Mouse (Mus musculus) urinary bladder, postnatal 4 days (tissue): ENCODE measurements around the gene Tpk1.
"Not testable (repeated sequence)": the region's sequence is repeated elsewhere in the genome, so short reads cannot be mapped to it uniquely, and the experiment has no call there.

Source experiments
- DNase-seq, 2 experiments: peaks; one replicate each; pipeline ENCODE4 v3.0.0; 2021 to 2022; ENCODE audit warnings: low spot score in 2 of 2

The Tpk1 gene

GRCm38 (mm10) chr6:43525028-43525427, 141.1 kb downstream of the Tpk1 start:
- no peak for DNase-seq

- DNase-seq = no peak
Observed at GRCm38 (mm10) chr6:43522046-43522445, 144.0 kb downstream of the Tpk1 start.

DNA sequence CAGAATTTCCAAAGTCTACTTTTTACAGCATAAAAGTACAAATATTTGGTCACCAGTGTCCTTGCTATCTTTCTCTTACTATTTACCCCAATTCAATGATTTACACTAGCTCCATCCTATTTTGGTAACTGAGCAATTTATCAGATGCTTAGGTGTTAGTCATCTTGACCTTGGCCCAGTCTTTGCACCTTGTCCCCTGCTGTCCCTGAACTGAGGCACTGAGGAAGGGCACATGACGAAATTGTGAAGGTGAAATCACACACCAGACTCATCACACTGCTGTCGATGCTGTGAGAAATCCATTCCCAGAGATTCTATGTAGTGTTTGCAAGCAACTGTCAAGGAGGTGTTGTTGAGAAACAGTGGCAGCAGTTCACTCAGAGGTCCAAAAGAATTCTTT, 145.9 kb downstream of the Tpk1 start:
- DNase-seq = no peak

DNA sequence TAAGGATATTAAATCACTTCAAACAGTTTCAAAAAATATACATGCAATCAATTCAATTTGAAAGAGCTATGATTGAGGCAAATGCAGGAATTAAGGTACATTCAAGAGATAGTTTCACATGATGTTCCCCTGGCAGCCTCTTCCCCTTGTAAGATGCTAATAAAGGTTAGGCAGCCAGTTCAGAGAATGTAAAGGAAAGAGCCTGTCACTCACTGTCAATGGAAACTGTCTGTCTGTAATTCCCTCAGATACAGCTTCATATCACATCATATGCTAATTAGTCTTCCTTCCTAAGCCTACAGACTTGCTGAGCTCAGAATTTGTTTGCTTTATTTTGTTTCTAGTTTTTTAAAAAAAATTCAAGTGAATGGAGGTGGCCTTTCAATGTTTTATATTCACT, 147.7 kb downstream of the Tpk1 start:
- no peak for DNase-seq

DNA sequence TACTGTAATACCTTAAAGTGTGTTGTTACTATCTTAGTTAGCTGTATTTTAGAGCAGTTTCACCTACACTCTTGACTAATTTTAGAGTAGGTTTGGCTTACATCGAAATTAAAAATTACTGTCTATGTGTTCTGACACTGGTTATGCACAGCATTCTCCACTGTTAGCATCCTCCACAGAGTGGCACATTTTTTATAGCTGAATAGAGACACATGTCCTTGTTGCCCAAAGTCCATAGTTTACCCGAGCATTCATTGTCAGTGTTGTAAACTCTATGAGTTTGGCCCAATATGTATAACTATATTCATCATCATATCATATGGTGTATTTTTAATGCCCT, 148.8 kb downstream of the Tpk1 start:
- DNase-seq = no peak

GRCm38 (mm10) chr6:43516593-43517315, 149.3 kb downstream of the Tpk1 start:
- no peak for DNase-seq

- not testable (repeated sequence) for DNase-seq
Observed at GRCm38 (mm10) chr6:43506686-43507385, 159.2 kb downstream of the Tpk1 start.

GRCm38 (mm10) chr6:43504609-43505230, 161.4 kb downstream of the Tpk1 start:
- DNase-seq = no peak

GRCm38 (mm10) chr6:43492367-43492766, 173.7 kb downstream of the Tpk1 start:
- no peak for DNase-seq

GRCm38 (mm10) chr6:43486691-43487090, 179.4 kb downstream of the Tpk1 start:
- DNase-seq = no peak

DNA sequence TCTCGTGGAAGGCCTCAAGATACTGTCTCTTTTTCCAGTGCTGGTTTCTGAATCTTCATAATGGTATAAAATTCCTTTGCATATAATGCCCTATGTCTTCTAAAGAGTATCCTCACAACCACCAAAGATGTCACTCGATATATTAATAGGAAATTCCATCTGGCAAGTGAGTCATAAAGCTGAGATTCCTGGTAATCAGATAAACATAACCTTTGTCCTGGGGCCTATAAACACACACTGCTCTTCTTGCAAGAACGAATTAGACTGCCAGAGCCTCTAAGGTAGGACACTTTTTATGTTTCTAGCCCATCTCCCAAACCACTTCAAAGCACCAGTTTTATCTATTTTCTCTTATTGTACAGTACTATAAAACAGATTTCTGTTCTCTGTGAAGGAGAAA, 185.4 kb downstream of the Tpk1 start:
- no peak for DNase-seq

DNA sequence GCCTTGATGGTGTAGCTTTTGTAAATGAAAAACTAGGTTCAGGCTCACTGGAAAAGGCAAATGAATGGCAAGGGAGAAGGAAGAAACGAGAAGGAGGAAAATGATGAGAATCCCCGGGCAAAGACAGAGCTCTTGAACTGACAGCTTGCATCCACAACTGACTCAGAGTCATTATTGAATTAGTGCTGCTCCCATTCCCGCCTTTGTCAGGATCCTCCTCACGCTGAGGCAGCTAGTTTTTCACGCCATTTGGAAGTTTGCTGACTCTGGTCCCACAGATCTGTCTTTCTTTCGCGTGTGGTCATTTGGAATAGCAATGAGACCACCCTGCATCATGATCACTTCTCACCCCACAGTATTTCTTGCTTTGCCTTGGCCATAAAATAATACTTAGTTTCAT, 187.3 kb downstream of the Tpk1 start:
- DNase-seq = no peak

GRCm38 (mm10) chr6:43476406-43476805, 189.7 kb downstream of the Tpk1 start:
- no peak for DNase-seq

DNA sequence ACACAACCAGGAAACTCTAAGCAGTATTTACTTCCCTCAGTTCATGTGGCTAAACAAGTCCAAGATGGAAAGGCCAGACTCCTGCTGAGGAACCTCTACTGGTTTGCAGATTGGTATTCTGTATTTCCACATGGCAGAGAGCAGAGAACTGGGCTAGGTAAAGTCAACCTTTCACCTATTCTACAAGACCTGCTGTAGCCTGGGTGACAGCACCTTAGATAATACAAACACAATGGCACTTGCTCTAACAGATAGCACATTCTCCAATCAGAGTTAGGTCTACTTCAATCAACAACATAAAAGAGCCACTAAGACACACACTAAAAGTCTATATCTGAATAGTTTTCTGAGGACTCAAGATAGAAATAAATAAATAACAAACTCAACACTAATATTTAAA, 190.2 kb downstream of the Tpk1 start:
- no peak for DNase-seq

DNA sequence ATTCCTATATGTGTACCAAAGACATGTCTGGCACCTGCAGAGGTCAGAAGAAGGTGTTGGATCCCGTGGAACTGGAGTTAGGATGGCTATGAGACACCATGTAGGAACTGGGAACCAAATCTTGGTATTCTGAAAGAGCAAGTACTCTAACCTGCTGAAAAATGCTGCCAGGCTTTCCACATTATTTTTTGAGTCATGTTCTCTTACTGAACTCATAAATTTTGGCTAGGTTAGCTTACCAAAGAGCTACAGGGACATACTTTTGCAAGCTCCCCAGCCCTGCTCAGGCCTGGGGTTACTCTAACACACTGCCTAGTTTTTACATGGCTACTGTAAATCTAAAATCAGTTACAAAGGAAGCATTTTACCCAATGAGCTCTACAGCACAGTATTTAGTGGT, 194.5 kb downstream of the Tpk1 start:
- DNase-seq = no peak

- no peak for DNase-seq
Observed at GRCm38 (mm10) chr6:43468821-43469594, 197.1 kb downstream of the Tpk1 start.

GRCm38 (mm10) chr6:43462849-43463369, 203.2 kb downstream of the Tpk1 start:
- no peak for DNase-seq

DNA sequence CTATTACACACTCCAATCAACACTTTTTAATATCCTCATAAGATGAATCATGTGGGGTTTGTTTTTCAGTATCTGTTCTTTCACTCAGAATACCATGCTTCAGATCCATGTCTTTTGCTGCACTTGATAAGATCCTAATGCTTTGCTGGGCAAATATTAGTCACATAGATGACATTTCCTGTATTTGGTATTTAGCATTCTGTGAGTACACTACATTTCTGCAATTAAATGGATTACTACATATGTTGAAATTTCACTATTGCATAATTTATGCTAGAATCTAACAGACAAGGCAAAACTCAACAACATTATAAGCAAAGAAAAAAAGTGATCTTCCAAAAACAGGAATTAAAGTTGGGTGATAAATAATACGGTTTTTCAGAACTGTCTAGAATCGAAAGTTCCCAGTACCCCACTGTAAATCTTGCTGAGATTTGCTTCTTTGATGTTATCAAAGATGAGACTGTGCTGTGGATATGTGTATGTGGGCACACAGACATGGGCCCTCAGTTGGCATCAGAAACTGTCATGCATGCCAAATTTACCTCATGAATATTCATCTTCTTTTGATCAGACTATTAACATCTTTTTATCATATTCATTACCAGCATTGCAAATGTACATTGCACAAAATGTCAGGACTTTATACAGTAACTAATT, 203.8 kb downstream of the Tpk1 start:
- no peak for DNase-seq

DNA sequence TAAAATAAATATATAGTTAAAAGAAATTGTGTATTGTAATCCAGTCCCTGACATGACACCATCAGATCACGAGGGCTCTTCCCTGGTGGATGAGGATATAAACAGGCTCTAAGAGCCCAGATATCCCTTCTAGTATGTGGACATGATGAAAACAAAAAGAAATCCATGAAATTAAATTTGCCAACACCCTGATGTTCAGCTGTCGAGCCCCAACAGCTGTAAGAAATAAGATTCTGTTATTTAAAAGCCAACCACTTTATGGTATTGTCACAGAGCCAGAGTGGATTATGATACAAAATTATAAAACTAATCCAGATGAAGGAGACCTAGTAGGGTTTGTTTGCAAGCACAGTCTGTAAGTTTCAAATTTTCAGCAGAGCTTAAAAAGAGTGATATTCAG, 207.0 kb downstream of the Tpk1 start:
- no peak for DNase-seq

DNA sequence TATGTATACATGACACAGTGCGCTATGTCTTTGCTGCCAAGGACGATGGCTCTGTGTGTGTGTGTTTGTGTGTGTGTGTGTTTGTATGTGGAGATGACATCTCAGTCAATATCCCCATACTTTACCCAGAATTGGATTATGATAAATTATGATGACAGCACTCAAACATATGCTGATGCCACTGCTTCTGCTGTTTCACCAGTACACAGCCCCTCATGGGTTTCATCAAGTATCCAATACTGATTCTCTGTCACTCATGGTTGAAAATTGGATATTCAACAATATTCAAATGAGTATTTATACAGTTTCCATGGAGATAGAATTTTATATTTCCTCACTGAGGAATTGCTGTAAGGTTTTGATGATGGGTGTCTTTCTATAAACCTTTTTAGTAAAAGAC, 208.1 kb downstream of the Tpk1 start:
- DNase-seq = no peak

DNA sequence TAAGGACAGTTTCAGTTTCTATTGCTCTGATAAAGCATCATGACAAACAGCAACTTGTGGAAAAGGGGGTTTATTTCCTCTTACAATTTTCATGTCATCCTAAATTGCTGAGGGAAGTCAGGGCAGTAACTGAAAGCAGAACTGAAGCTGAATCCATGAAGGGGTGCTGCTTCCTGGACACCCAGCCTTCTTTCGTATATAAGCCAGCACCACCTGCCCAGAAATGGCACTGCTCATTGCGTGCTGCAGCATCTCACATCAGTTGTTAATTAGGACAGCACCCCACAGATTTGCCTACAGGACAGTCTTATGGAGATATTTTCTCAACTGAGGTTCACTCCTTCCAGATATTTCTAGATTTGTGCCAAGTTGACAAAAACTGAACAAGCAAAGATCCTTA, 216.6 kb downstream of the Tpk1 start:
- DNase-seq = no peak

- no peak for DNase-seq
Observed at GRCm38 (mm10) chr6:43445856-43446255, 220.2 kb downstream of the Tpk1 start.
